Mouse (Mus musculus): Measurements from ENCODE around the gene Smbd1.

DNA sequence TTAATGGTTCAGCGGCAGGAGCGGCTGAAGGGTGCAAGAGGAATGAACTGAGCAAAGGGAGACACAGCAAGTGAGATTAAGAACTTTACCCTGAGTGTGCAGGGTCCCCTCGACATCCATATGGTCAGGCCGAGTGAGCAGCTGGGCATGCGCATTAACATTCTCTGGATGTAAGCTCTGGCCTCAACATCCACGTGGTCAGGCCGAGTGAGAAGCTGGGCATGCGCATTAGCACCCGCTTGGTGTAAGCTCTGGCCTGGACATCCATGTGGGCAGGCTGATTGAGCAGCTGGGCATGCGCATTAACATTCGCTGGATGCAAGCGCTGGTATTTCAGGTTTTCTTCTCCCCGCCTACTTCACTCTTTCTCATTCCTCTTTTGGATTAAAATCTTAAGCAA lies 25.4 kb downstream of the Smbd1 start:
- TF ChIP-seq CTCF (IDR thresholded peaks at IDR 0.05; ENCODE audit: low read depth): no peak
- no peak for TF ChIP-seq EP300 (IDR thresholded peaks at IDR 0.05; ENCODE audit: low read depth)

Data from heart, postnatal 0 days (tissue).